In genomic region chr7:45833924-45834323, GRCm38 (mm10) we compare ENCODE assay signal across 11 mouse cellular contexts. TPM values are rescaled to one million over a fixed set of nuclear protein-coding genes. Genes with fewer than 3 reads are reported as not detected.
DNase-seq lines count a peak whose midpoint lies in the region; ATAC-seq and TF ChIP-seq lines count a peak whose summit lies in the region.
"Had no signal": no experiment of that assay in that cellular context is flagged by ENCODE, and none has a peak within 500 bp of the region (broad histone marks: within the 10 kb centered on the region; RNA-seq: fewer than 3 reads in every experiment).

No protein-coding gene starts in this region.

- TF ChIP-seq POLR2A in testis, adult 2 months (IDR thresholded peaks at IDR 0.05; ENCODE audit: control insufficient read depth, low read depth, low read length) = no peak

- DNase-seq in gastrocnemius, adult 2 months = no peak
- DNase-seq in gastrocnemius, postnatal 14 days = no peak
- no peak for DNase-seq in testis, postnatal 10 days (ENCODE audit: low spot score)
- DNase-seq in liver, postnatal 0 days = no peak
- DNase-seq in urinary bladder, postnatal 4 days (ENCODE audit: low spot score in 2 of 2) = no peak
- DNase-seq in left cerebral cortex, adult 9 months (ENCODE audit: low spot score in 2 of 2) = no peak
- no peak for DNase-seq in embryo, embryonic 9.5 days (ENCODE audit: extremely low spot score)
- DNase-seq: adrenal gland, adult 8-10 months had no signal

- H3K36me3 ChIP-seq in testis, adult 2 months (ENCODE audit: control insufficient read depth, insufficient read depth, low read length) = no peaks in the 10 kb centered on the region; the same call in none of the 2 replicates
- 0 out of 2 replicates have a peak, but pooled peaks cover 3% of the 10 kb centered on the region for H3K36me3 ChIP-seq in liver, postnatal 0 days (replicated peaks; ENCODE audit: insufficient read depth, low read length)

- TF ChIP-seq EP300 in liver, postnatal 0 days (IDR thresholded peaks at IDR 0.05; ENCODE audit: low read depth) = no peak

- H3K4me3 ChIP-seq in gastrocnemius, adult 2 months = peak overlapping the region; percentile 61
- peak overlapping the region; percentile 96 for H3K4me3 ChIP-seq in testis, adult 2 months (ENCODE audit: control insufficient read depth, low read depth, low read length)
- peak overlapping the region; percentile 32 for H3K4me3 ChIP-seq in liver, postnatal 0 days (ENCODE audit: low read depth, low read length)
- H3K4me3 ChIP-seq: erythroblast, embryonic 14.5 days had no signal

- no peak overlapping the region for H3K9ac ChIP-seq in liver, postnatal 0 days (replicated peaks)

- H3K9me3 ChIP-seq in liver, postnatal 0 days (ENCODE audit: low read length) = no peaks in the 10 kb centered on the region

- peaks cover 24% of the 10 kb centered on the region for H3K4me1 ChIP-seq in testis, adult 2 months (ENCODE audit: control insufficient read depth, insufficient read depth, low read length)
- peaks cover 14% of the 10 kb centered on the region for H3K4me1 ChIP-seq in liver, postnatal 0 days (ENCODE audit: insufficient read depth)

- intact Hi-C loops in gastrocnemius, adult 2 months (cut with DNase I) = no loop called here
- intact Hi-C loops in gastrocnemius, postnatal 14 days (cut with DNase I; ENCODE audit: low total_unique reads) = no loop called here

- WGBS in liver, postnatal 0 days (ENCODE audit: insufficient replicate concordance) = 11% methylated on average over 9 of the region's 31 CpGs

- TF ChIP-seq CTCF in gastrocnemius, adult 2 months (IDR thresholded peaks at IDR 0.05) = no peak
- no peak for TF ChIP-seq CTCF in testis, adult 2 months (IDR thresholded peaks at IDR 0.05; ENCODE audit: control insufficient read depth, insufficient read depth, insufficient replicate concordance, low read depth, low read length)
- no peak for TF ChIP-seq CTCF in liver, postnatal 0 days (IDR thresholded peaks at IDR 0.05; ENCODE audit: low read depth)

- no peak for ATAC-seq in liver, postnatal 0 days

- peak overlapping the region; percentile 59 for H3K4me2 ChIP-seq in liver, postnatal 0 days (ENCODE audit: low read depth, low read length)

- H3K27me3 ChIP-seq in testis, adult 2 months (ENCODE audit: control insufficient read depth, insufficient read depth, low read length) = no peaks in the 10 kb centered on the region
- peaks cover 42% of the 10 kb centered on the region for H3K27me3 ChIP-seq in liver, postnatal 0 days (ENCODE audit: insufficient read depth, low read length)

- no peak overlapping the region for H3K27ac ChIP-seq in gastrocnemius, adult 2 months
- H3K27ac ChIP-seq in testis, adult 2 months (ENCODE audit: control insufficient read depth, insufficient read depth, low read depth, low read length) = no peak overlapping the region; the same call in 1 of the 2 replicates
- no peak overlapping the region for H3K27ac ChIP-seq in liver, postnatal 0 days (ENCODE audit: low read depth)

RNA-seq across cellular contexts. Expression of gene Grwd1, which starts 3.2 kb away (rescaled TPM):
- 10 to 100 TPM; 14.6 to 16.0 TPM for total RNA-seq in gastrocnemius, adult 2 months (2021)
- total RNA-seq in gastrocnemius, postnatal 14 days (2021) = 10 to 100 TPM; 10.5 to 16.5 TPM
- polyA plus RNA-seq in testis, adult 2 months (2012; rRNA removed) = 11.2 and 12.1 TPM in 2 replicates
- 18.3 and 19.3 TPM in 2 replicates for polyA plus RNA-seq in liver, postnatal 0 days (2015; fragmentation: Nextera tagmentation; extraction: Ambion mirVana)

RNA-seq across cellular contexts. Expression of gene Kcnj14, which starts 9.3 kb away (rescaled TPM):
- total RNA-seq in gastrocnemius, adult 2 months (2021) = under 1 TPM in 1 of 2 experiments, not detected in 1; 0.20 TPM
- total RNA-seq in gastrocnemius, postnatal 14 days (2021) = under 1 TPM; 0.16 to 0.18 TPM
- polyA plus RNA-seq in testis, adult 2 months (2012; rRNA removed) = 0.06 and 0.11 TPM in 2 replicates
- polyA plus RNA-seq in liver, postnatal 0 days (2015; fragmentation: Nextera tagmentation; extraction: Ambion mirVana) = 0.11 and 0.32 TPM in 2 replicates
- total RNA-seq: liver, adult 2 months had no signal

RNA-seq across cellular contexts. Expression of gene Cyth2, which starts 19.5 kb away (rescaled TPM):
- total RNA-seq in gastrocnemius, adult 2 months (2021) = 10 to 100 TPM; 29.6 to 33.2 TPM
- total RNA-seq in gastrocnemius, postnatal 14 days (2021) = 10 to 100 TPM; 34.6 to 35.8 TPM
- polyA plus RNA-seq in testis, adult 2 months (2012; rRNA removed) = 149 and 166 TPM in 2 replicates
- polyA plus RNA-seq in liver, postnatal 0 days (2015; fragmentation: Nextera tagmentation; extraction: Ambion mirVana) = 21.4 and 24.2 TPM in 2 replicates

RNA-seq across cellular contexts. Expression of gene Kdelr1, which starts 38.6 kb away (rescaled TPM):
- 10 to 100 TPM; 63.2 to 65.6 TPM for total RNA-seq in gastrocnemius, adult 2 months (2021)
- total RNA-seq in gastrocnemius, postnatal 14 days (2021) = 10 to 100 TPM; 64.2 to 68.5 TPM
- 67.4 and 82.4 TPM in 2 replicates for polyA plus RNA-seq in testis, adult 2 months (2012; rRNA removed)
- polyA plus RNA-seq in liver, postnatal 0 days (2015; fragmentation: Nextera tagmentation; extraction: Ambion mirVana) = 33.9 and 37.3 TPM in 2 replicates

RNA-seq across cellular contexts. Expression of gene Grin2d, which starts 44.3 kb away (rescaled TPM):
- total RNA-seq in gastrocnemius, adult 2 months (2021) = under 1 TPM; 0.13 to 0.14 TPM
- under 1 TPM; 0.44 to 0.64 TPM for total RNA-seq in gastrocnemius, postnatal 14 days (2021)
- polyA plus RNA-seq in testis, adult 2 months (2012; rRNA removed) = 21.1 and 22.3 TPM in 2 replicates
- 0.02 and 0.05 TPM in 2 replicates for polyA plus RNA-seq in liver, postnatal 0 days (2015; fragmentation: Nextera tagmentation; extraction: Ambion mirVana)

Comparison
In these comparisons a context has a peak if more than half of its experiments do, and no peak if none do; other contexts are left out.
1. H3K4me3 ChIP-seq: peak in every context shown above with its lines; median percentile 96 in testis, adult 2 months; 61 in gastrocnemius, adult 2 months; 32 in liver, postnatal 0 days.